ENCODE assay signal across 9 mouse cellular contexts in genomic region chr5:140418106-140418488, GRCm38 (mm10). TPM values are rescaled to one million over a fixed set of nuclear protein-coding genes. Genes with fewer than 3 reads are reported as not detected.
DNase-seq lines count a peak whose midpoint lies in the region; ATAC-seq and TF ChIP-seq lines count a peak whose summit lies in the region.
"Had no signal": no experiment of that assay in that cellular context is flagged by ENCODE, and none has a peak within 500 bp of the region (broad histone marks: within the 10 kb centered on the region; RNA-seq: fewer than 3 reads in every experiment).

No protein-coding gene starts in this region.

- TF ChIP-seq CTCF in intestine, postnatal 0 days (IDR thresholded peaks at IDR 0.05; ENCODE audit: low read depth): no peak

- under 1% methylated on average over 12 of the region's 12 CpGs for WGBS in intestine, postnatal 0 days
- WGBS in midbrain, embryonic 15.5 days: under 1% methylated on average over 12 of the region's 12 CpGs

- no peak for ATAC-seq in intestine, postnatal 0 days
- peak; percentile 34; the same call in 1 of the 2 replicates for ATAC-seq in midbrain, embryonic 15.5 days (replicated peaks)

- H3K36me3 ChIP-seq in intestine, postnatal 0 days (ENCODE audit: control insufficient read depth, insufficient read depth): no peaks in the 10 kb centered on the region
- no peaks in the 10 kb centered on the region for H3K36me3 ChIP-seq in midbrain, embryonic 15.5 days (replicated peaks)

- H3K4me2 ChIP-seq in intestine, postnatal 0 days (replicated peaks; ENCODE audit: low read depth): peak overlapping the region; percentile 89
- H3K4me2 ChIP-seq in midbrain, embryonic 15.5 days: peak overlapping the region; percentile 82

- peak overlapping the region; percentile 94 for H3K4me3 ChIP-seq in intestine, postnatal 0 days (ENCODE audit: low read depth, low read length)
- H3K4me3 ChIP-seq in midbrain, embryonic 15.5 days: peak overlapping the region; percentile 80

- H3K27ac ChIP-seq in intestine, postnatal 0 days (ENCODE audit: low read depth, low read length): peak overlapping the region; percentile 81
- peak overlapping the region; percentile 94 for H3K27ac ChIP-seq in midbrain, embryonic 15.5 days

- no peaks in the 10 kb centered on the region for H3K27me3 ChIP-seq in intestine, postnatal 0 days (replicated peaks; ENCODE audit: control insufficient read depth, insufficient read depth, low read length)
- no peaks in the 10 kb centered on the region for H3K27me3 ChIP-seq in midbrain, embryonic 15.5 days (replicated peaks)

- no peaks in the 10 kb centered on the region; the same call in 1 of the 2 replicates for H3K4me1 ChIP-seq in intestine, postnatal 0 days (replicated peaks; ENCODE audit: control insufficient read depth, insufficient read depth, low read length)
- H3K4me1 ChIP-seq in midbrain, embryonic 15.5 days: peaks cover 29% of the 10 kb centered on the region

- no peaks in the 10 kb centered on the region for H3K9me3 ChIP-seq in intestine, postnatal 0 days (ENCODE audit: control insufficient read depth)
- H3K9me3 ChIP-seq in midbrain, embryonic 15.5 days: no peaks in the 10 kb centered on the region

- DNase-seq in embryo, embryonic 10 days (ENCODE audit: low spot score): peak; percentile 32
- no peak for DNase-seq in embryo, embryonic 9.5 days (ENCODE audit: extremely low spot score)
- DNase-seq in thymus, postnatal 14 days: peak; percentile 9
- DNase-seq in thymus, postnatal 10 days (ENCODE audit: low spot score in 2 of 2): no peak
- no peak for DNase-seq in adrenal gland, adult 2 months
- DNase-seq in embryo, embryonic 10.5 days (ENCODE audit: low spot score): no peak

- H3K9ac ChIP-seq in intestine, postnatal 0 days (ENCODE audit: low read depth, low read length): peak overlapping the region; percentile 68
- peak overlapping the region; percentile 87 for H3K9ac ChIP-seq in midbrain, embryonic 15.5 days

RNA-seq across cellular contexts. Expression of gene Eif3b, which starts 1.0 kb away (rescaled TPM):
- polyA plus RNA-seq in intestine, postnatal 0 days (2015; fragmentation: Nextera tagmentation; extraction: Ambion mirVana): 52.3 and 54.6 TPM in 2 replicates
- polyA plus RNA-seq in midbrain, embryonic 15.5 days (2015; fragmentation: Nextera tagmentation; extraction: Ambion mirVana): 78.4 and 91.4 TPM in 2 replicates
- total RNA-seq in adrenal gland, adult 2 months (2021): 100 to 1,000 TPM; 161 to 186 TPM
- 86.3 and 128 TPM in 2 replicates for polyA plus RNA-seq in adrenal gland, adult 2 months (2012; rRNA removed)

RNA-seq across cellular contexts. Expression of gene Gm4869, which starts 27.3 kb away (rescaled TPM):
- polyA plus RNA-seq in intestine, postnatal 0 days (2015; fragmentation: Nextera tagmentation; extraction: Ambion mirVana): 0.05 TPM in 1 of 2 replicates, not detected in the other
- polyA plus RNA-seq in midbrain, embryonic 15.5 days (2015; fragmentation: Nextera tagmentation; extraction: Ambion mirVana): not detected in 2 replicates
- total RNA-seq in adrenal gland, adult 2 months (2021): under 1 TPM; 0.10 to 0.14 TPM
- polyA plus RNA-seq in adrenal gland, adult 2 months (2012; rRNA removed): 0.03 and 0.10 TPM in 2 replicates
- total RNA-seq: hematopoietic stem cell, adult 5-6 weeks had no signal

RNA-seq across cellular contexts. Expression of gene Snx8, which starts 29.0 kb away (rescaled TPM):
- 67.5 and 89.0 TPM in 2 replicates for polyA plus RNA-seq in intestine, postnatal 0 days (2015; fragmentation: Nextera tagmentation; extraction: Ambion mirVana)
- polyA plus RNA-seq in midbrain, embryonic 15.5 days (2015; fragmentation: Nextera tagmentation; extraction: Ambion mirVana): 40.5 and 41.4 TPM in 2 replicates
- 10 to 100 TPM; 13.9 to 19.1 TPM for total RNA-seq in adrenal gland, adult 2 months (2021)
- 12.4 and 12.8 TPM in 2 replicates for polyA plus RNA-seq in adrenal gland, adult 2 months (2012; rRNA removed)

Comparison
In these comparisons a context has a peak if more than half of its experiments do, and no peak if none do; other contexts are left out.
1. DNase-seq: peak in embryo, embryonic 10 days (single experiment) and thymus, postnatal 14 days (single experiment); none in embryo, embryonic 9.5 days (single experiment), thymus, postnatal 10 days (0 of 2), adrenal gland, adult 2 months (single experiment) and embryo, embryonic 10.5 days (single experiment).